Mouse (Mus musculus) embryonic facial prominence, embryonic 15.5 days (tissue): Measurements from ENCODE around the gene Ephx1. TPM values are rescaled to one million over a fixed set of nuclear protein-coding genes. Genes with fewer than 3 reads are reported as not detected.
"Not testable (repeated sequence)": the region's sequence is repeated elsewhere in the genome, so short reads cannot be mapped to it uniquely, and the experiment has no call there.

Experiments used
- ATAC-seq: fragments of 200-750 bp; cut with Nextera tagmentation; 2 replicates; pipeline ENCODE4 v1.8.0; 2017; ENCODE audit warnings: low read depth, moderate TSS enrichment; ENCODE audit not compliant: insufficient number of reproducible peaks, low FRiP score, low TSS enrichment
- H3K27ac ChIP-seq: fragments of 300-500 bp; sonication (generic); replicated peaks from 2 replicates; pipeline ENCODE4 v1.5.1; 2015; ENCODE audit warnings: mild to moderate bottlenecking, inconsistent platforms
- H3K27me3 ChIP-seq: fragments of 300-500 bp; sonication (generic); 2 replicates; pipeline ENCODE4 v1.6.1; 2015; ENCODE audit warnings: inconsistent platforms
- H3K36me3 ChIP-seq: fragments of 300-500 bp; sonication (generic); 2 replicates; pipeline ENCODE4 v1.6.1; 2015; ENCODE audit warnings: mild to moderate bottlenecking, inconsistent platforms
- H3K4me1 ChIP-seq: fragments of 300-500 bp; sonication (generic); 2 replicates; pipeline ENCODE4 v1.6.1; 2015; ENCODE audit warnings: inconsistent platforms
- H3K4me2 ChIP-seq: fragments of 300-500 bp; sonication (generic); replicated peaks from 2 replicates; pipeline ENCODE4 v1.6.1; 2015; ENCODE audit warnings: mild to moderate bottlenecking, inconsistent platforms
- H3K4me3 ChIP-seq: fragments of 300-500 bp; sonication (generic); replicated peaks from 2 replicates; pipeline ENCODE4 v1.5.1; 2015; ENCODE audit warnings: mild to moderate bottlenecking, inconsistent platforms
- H3K9ac ChIP-seq: fragments of 300-500 bp; sonication (generic); 2 replicates; pipeline ENCODE4 v1.6.1; 2015; ENCODE audit warnings: inconsistent platforms
- H3K9me3 ChIP-seq: fragments of 300-500 bp; sonication (generic); replicated peaks from 2 replicates; pipeline ENCODE4 v1.6.1; 2016; ENCODE audit warnings: inconsistent platforms
- WGBS: fragments of 180-500 bp; shearing (Covaris S2); methylation state at CpG from one replicate; pipeline ENCODE4 v1.1.7; 2015; 5-methylcytosine and 5-hydroxymethylcytosine counted together
- polyA plus RNA-seq: library from polyadenylated mRNA; unstranded; fragments of >200 nt; fragmentation: Nextera tagmentation; extraction: Ambion mirVana; gene quantifications from 2 replicates; pipeline ENCODE4 v1.2.1, GENCODE M21; 2015

Gene Ephx1
- polyA plus RNA-seq, 1 experiment from 2014 or later: 17.7 TPM

- H3K27me3 ChIP-seq: peaks cover 47% of the 10 kb centered on the region
- H3K4me1 ChIP-seq, H3K9ac ChIP-seq, H3K9me3 ChIP-seq, H3K27ac ChIP-seq, H3K36me3 ChIP-seq: not testable (repeated sequence)
- peak overlapping the region; percentile 56 for H3K4me2 ChIP-seq
- WGBS: 2% methylated on average over 39 of the region's 41 CpGs
- peak overlapping the region; percentile 34 for H3K4me3 ChIP-seq
- peak; percentile 83 for ATAC-seq
Measured at GRCm38 (mm10) chr1:180936610-180937398, 83.9 kb downstream of the Ephx1 start.

GRCm38 (mm10) chr1:180934467-180935419, 86.0 kb downstream of the Ephx1 start, which contains the start of gene Lefty1:
Gene Lefty1 (plus strand): TSS chr1:180935022.
- H3K9ac ChIP-seq: no peak within 1 kb of the TSS
- no peaks in the 10 kb centered on the region for H3K4me1 ChIP-seq
- no peak within 1 kb of the TSS for H3K4me2 ChIP-seq
- H3K36me3 ChIP-seq: no peaks in the 10 kb centered on the region
- H3K27me3 ChIP-seq: peaks cover 41% of the 10 kb centered on the region
- H3K4me3 ChIP-seq: no peak within 1 kb of the TSS
- H3K9me3 ChIP-seq: no peaks in the 10 kb centered on the region
- ATAC-seq: no peak
- WGBS: 13% methylated on average over 21 of the region's 21 CpGs
- no peak within 1 kb of the TSS for H3K27ac ChIP-seq

DNA sequence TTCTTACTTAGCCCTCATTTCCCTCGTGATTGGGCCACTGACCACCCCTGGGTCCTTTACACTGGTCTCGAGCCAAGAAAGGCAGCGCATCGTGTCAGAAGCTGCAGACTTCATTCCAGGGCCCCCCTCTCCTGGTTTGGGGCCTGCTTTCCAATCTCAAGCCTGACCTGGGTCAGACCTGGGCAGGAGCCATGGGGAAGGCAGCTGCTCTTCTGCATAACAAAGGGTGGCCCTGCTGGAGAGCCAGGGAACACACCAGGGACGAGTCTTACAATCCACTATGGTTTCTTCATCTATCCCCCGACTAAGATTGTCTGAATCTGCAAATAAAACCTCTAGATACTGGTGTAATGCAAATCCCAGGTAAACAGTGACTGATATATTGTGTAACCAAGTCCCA, 87.0 kb downstream of the Ephx1 start:
- Histone ChIP-seq H3K27me3 (peaks cover 41% of the 10 kb centered on the region), H3K27ac (no peak overlapping the region), H3K4me3 (no peak overlapping the region), H3K4me1 (no peaks in the 10 kb centered on the region), H3K36me3 (no peaks in the 10 kb centered on the region), H3K9ac (no peak overlapping the region), H3K4me2 (no peak overlapping the region), H3K9me3 (no peaks in the 10 kb centered on the region)
- 24% methylated on average over 6 of the region's 6 CpGs for WGBS
- no peak for ATAC-seq

GRCm38 (mm10) chr1:180931106-180931505, 89.6 kb downstream of the Ephx1 start:
- H3K9ac ChIP-seq: no peak overlapping the region
- H3K9me3 ChIP-seq: no peaks in the 10 kb centered on the region
- no peak overlapping the region for H3K4me2 ChIP-seq
- H3K27ac ChIP-seq: no peak overlapping the region
- H3K4me3 ChIP-seq: no peak overlapping the region
- WGBS: 53% methylated on average over 3 of the region's 3 CpGs
- no peaks in the 10 kb centered on the region for H3K36me3 ChIP-seq
- ATAC-seq: no peak
- H3K27me3 ChIP-seq: peaks cover 29% of the 10 kb centered on the region
- no peaks in the 10 kb centered on the region for H3K4me1 ChIP-seq

- no peak for ATAC-seq
- Histone ChIP-seq H3K4me3 (no peak overlapping the region), H3K9ac (no peak overlapping the region), H3K36me3 (no peaks in the 10 kb centered on the region), H3K27ac (no peak overlapping the region), H3K27me3 (peaks cover 14% of the 10 kb centered on the region), H3K4me2 (no peak overlapping the region), H3K9me3 (no peaks in the 10 kb centered on the region), H3K4me1 (no peaks in the 10 kb centered on the region)
- WGBS: 44% methylated on average over 2 of the region's 2 CpGs
Measured at GRCm38 (mm10) chr1:180929599-180929998, 91.1 kb downstream of the Ephx1 start.

DNA sequence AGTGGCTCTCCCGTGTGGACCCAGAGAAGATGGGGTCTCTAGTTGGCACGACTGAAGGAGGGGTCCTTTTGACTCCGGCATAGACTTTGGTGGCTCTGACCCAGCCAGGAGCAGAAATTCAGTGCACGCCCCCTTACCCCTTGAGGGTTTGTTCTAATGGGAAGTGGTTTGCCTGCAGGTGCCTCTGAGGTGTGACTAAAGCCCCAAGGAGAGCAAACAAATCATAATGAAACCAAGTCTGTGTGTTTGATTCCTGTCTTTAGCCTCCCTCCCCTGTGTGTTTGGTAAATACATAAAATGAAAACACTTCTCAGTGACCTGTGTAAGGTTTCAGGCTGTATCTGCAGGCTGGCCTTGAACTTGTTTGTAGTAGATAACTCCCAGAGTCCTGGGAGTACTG, 94.4 kb downstream of the Ephx1 start:
- no peaks in the 10 kb centered on the region for H3K4me1 ChIP-seq
- no peak overlapping the region for H3K9ac ChIP-seq
- no peak for ATAC-seq
- H3K36me3 ChIP-seq: no peaks in the 10 kb centered on the region
- no peak overlapping the region for H3K4me3 ChIP-seq
- H3K27me3 ChIP-seq: no peaks in the 10 kb centered on the region
- no peak overlapping the region for H3K4me2 ChIP-seq
- H3K27ac ChIP-seq: no peak overlapping the region
- 61% methylated on average over 4 of the region's 4 CpGs for WGBS
- H3K9me3 ChIP-seq: no peaks in the 10 kb centered on the region

Other genes starting within 250 kb of the Ephx1 start
- gene H3f3a, start 207.0 kb downstream of the Ephx1 start, polyA plus RNA-seq: 2,445 and 2,695 TPM in 2 replicates
- gene Sde2, start 169.8 kb downstream of the Ephx1 start, polyA plus RNA-seq: 37.5 and 38.9 TPM in 2 replicates
- 0.24 and 0.32 TPM in 2 replicates for gene Lefty2, start 127.8 kb downstream of the Ephx1 start, polyA plus RNA-seq
- gene Pycr2, start 116.6 kb downstream of the Ephx1 start, polyA plus RNA-seq: 96.9 and 105 TPM in 2 replicates
- gene Lefty1, start 85.9 kb downstream of the Ephx1 start, polyA plus RNA-seq: 4.0 and 4.6 TPM in 2 replicates
- 17.3 and 18.5 TPM in 2 replicates for gene Tmem63a, start 78.6 kb downstream of the Ephx1 start, polyA plus RNA-seq
- gene 9130409I23Rik, start 30.3 kb upstream of the Ephx1 start, polyA plus RNA-seq: not detected in 2 replicates
- 30.1 and 35.9 TPM in 2 replicates for gene Nvl, start 123.3 kb upstream of the Ephx1 start, polyA plus RNA-seq
- gene Cnih4, start 123.8 kb upstream of the Ephx1 start, polyA plus RNA-seq: 101 and 109 TPM in 2 replicates
- 38.0 and 39.8 TPM in 2 replicates for gene Wdr26, start 191.1 kb upstream of the Ephx1 start, polyA plus RNA-seq